Mouse (Mus musculus) layer of hippocampus, adult 8-10 months (tissue): ENCODE data around the gene Gpam. TPM values are rescaled to one million over a fixed set of nuclear protein-coding genes. Genes with fewer than 3 reads are reported as not detected.
"Not testable (repeated sequence)": the region's sequence is repeated elsewhere in the genome, so short reads cannot be mapped to it uniquely, and the experiment has no call there.

Source experiments
- DNase-seq, 2 experiments: peaks; one replicate each; pipeline ENCODE4 v3.0.0; 2022; ENCODE audit warnings: low spot score in 2 of 2
- total RNA-seq, 4 experiments: library from RNA; stranded (reverse); gene quantifications; 2 replicates each; pipeline ENCODE4 v1.2.4; 2022

The Gpam gene
- total RNA-seq = 10 to 100 TPM; 47.2 to 72.0 (median 60.2) TPM

DNA sequence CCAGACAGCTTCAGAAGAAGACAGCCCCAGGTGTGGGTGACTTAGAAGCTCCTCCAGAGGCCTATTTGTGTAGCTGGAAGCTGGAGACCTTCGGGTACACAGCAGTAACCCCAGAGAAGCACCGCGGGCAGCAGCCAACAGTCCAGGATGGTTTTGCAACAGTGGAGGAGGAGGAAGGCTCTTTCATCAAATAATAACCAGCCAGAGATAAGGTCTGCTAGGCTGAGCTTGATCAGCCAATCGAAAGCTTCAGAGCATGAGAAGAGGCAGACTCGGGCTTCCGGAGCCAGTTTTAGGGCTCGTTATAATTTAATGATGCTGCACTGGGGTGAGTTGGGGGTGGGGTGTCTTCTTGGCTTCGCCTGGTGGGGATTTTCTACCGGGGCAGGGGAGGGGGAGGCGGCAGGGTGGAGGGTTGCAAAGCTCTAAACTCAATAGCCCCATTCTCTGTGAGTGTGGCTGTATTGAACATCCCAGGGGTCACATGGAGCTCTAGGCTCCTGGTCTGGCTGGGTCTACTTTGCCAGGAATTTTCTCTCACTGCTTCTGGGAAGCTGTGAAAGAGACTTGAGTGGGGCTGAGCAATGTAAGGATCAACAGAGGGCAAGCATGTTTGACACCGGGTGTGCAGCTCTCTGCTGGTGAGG is at the start of gene Gpam:
Gene Gpam (minus strand): TSS at position 167 of the 647 bp plus-strand sequence.
- no peak for DNase-seq

- DNase-seq = no peak
These were observed 44.5 kb upstream of the Gpam start for GRCm38 (mm10) chr19:55171585-55171984.

DNA sequence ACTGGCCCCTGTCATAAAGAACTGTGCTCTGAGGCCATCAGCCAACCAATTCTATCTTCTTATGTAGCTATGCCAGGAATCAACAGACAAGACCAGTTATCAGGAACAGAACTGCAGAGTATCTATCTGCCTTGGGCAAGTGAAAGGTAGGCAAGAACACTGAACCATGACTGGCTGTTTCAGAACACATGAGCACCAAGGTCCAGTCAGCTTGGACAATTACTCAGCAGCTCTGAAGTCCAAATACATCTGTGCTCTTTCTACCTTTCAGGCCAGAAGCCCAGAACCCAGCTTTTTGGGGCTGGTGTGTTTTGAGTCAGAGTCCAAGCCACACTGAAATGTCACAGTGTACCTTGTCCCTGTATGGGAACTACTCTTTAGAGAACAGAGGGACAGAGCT is 43.4 kb upstream of the Gpam start:
- no peak for DNase-seq

- DNase-seq = not testable (repeated sequence)
These were observed 42.2 kb upstream of the Gpam start for GRCm38 (mm10) chr19:55169236-55169729.

GRCm38 (mm10) chr19:55168360-55168759 is 41.3 kb upstream of the Gpam start:
- DNase-seq = no peak

GRCm38 (mm10) chr19:55167741-55168140 is 40.7 kb upstream of the Gpam start:
- no peak for DNase-seq

- no peak for DNase-seq
These were observed 39.7 kb upstream of the Gpam start for GRCm38 (mm10) chr19:55166741-55167140.

GRCm38 (mm10) chr19:55165954-55166353 is 38.9 kb upstream of the Gpam start:
- DNase-seq = no peak

GRCm38 (mm10) chr19:55165183-55165865 is 38.3 kb upstream of the Gpam start:
- no peak for DNase-seq

DNA sequence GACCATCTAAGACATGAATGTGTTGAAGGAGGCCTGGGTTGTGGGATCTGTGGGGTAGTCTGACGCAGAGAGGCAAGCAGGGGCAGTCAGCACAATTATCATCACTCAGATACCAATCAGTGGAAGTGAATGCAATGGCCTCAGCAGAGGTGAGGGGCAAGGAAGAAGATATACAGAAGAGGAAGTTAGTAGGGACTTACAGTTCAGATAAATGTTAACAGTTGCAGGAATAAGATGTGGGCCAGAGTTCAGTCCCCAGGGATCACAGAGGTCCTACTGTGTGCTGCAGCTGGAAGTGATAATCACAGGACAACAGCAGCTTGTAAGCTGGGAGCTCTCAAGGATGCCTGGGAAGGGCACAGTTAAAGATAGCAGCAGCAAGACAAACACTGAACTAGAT is 37.1 kb upstream of the Gpam start:
- DNase-seq = no peak

- no peak for DNase-seq
These were observed 35.2 kb upstream of the Gpam start for GRCm38 (mm10) chr19:55162271-55162670.

- DNase-seq = no peak
These were observed 32.8 kb upstream of the Gpam start for GRCm38 (mm10) chr19:55159826-55160225.

GRCm38 (mm10) chr19:55158606-55159005 is 31.6 kb upstream of the Gpam start:
- no peak for DNase-seq

DNA sequence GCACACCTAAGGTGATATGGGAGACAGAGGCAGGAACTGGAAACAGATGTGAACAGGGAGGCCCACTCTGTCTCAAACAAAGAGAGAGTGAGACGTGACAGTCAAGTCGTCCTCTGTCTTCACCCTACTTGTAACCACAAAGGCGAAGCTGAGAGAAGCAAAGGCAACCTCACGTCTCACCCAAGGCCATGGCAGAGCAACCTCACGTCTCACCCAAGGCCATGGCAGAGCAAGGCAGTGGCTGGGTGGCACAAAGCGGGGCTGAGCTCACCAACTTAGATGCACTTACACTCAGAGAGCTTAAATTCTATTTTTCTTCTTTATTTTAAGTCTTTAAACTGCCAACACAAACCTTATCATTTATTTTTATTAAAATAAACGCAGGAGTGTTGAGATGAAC is 30.0 kb upstream of the Gpam start:
- DNase-seq = no peak

- DNase-seq = no peak
These were observed 25.9 kb upstream of the Gpam start for GRCm38 (mm10) chr19:55152983-55153382.

DNA sequence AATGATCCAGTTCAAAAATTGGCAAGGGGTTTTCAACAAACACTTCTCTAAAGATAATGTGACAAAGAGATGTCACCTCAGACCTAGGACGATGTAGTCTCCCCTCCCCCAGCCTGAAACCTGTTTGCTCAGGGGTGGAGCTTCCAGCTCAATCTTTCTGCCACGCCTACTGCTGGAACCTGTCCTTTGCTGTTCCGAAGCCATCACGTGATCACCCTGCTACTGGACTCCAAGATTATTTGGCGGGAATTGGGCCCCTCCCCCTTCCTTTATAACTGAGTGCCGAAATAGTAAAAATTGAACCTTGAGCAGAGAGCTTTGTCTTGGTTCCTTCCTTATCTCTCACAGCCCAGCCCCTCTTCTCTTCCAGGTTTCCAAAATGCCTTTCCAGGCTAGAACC is 25.2 kb upstream of the Gpam start:
- not testable (repeated sequence) for DNase-seq

DNA sequence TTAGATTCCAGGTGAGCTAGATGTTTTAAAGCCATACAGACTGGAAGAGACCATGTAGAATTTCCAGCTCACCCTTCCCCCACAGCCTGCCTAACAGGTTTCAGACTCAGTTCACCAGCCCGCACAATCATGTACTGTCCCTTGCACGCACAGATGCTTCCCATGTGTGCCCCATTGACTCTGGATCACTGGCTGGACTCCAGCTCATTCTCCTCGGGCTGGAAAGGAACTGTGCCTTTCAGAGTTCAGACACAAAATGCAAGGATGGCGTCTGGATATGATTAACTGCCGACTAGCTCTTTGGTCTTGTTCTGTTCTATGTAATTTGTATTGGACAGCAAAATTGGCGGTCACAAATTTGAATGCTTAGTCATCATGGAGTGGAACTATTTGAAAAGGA is 22.6 kb upstream of the Gpam start:
- DNase-seq = no peak

- no peak for DNase-seq
These were observed 21.1 kb upstream of the Gpam start for GRCm38 (mm10) chr19:55148109-55148508.

DNA sequence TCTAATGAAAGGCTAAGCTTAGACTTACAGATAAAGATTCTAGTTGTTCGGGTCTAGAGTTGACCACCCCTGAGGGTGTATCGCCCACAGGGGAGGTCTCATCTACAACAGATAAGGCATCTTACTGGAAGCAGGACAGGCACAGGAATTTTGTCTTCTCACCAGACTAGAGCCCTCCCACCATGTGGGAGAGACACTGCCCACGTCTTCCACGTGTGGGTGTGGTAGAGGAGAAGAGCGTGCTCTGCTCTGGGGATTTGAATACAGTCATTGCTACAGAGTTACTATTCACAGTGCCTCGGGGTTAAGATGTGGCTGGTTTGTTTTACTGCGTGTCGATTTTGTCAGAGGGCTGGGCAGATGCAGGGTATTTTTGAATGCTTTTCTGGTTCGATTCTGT is 20.5 kb upstream of the Gpam start:
- DNase-seq = no peak

DNA sequence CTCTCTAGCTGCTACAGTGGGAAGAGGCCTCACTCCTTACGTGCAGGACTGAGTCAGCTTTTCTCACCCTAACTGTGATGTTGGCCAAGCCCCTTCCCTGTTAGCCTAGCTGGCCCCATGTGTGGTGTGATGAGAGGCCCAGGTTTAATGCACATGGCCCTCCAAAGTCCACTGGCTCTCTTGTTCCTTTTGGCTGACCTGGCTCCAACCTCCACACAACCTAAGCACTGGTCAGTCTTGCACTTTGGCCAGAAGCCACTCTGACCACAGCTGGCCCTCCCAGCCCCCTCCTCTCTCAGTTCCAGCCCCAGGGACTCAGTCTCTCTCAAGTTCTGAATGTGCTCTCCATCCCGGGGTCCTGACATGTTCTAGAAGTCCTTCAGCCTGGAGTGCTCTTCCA is 18.1 kb upstream of the Gpam start:
- DNase-seq = no peak

GRCm38 (mm10) chr19:55144691-55145090 is 17.7 kb upstream of the Gpam start:
- DNase-seq = no peak

GRCm38 (mm10) chr19:55143391-55144300 is 16.6 kb upstream of the Gpam start:
- no peak for DNase-seq
